Comparison of ENCODE assay signal across 8 mouse cellular contexts in the genomic region with DNA sequence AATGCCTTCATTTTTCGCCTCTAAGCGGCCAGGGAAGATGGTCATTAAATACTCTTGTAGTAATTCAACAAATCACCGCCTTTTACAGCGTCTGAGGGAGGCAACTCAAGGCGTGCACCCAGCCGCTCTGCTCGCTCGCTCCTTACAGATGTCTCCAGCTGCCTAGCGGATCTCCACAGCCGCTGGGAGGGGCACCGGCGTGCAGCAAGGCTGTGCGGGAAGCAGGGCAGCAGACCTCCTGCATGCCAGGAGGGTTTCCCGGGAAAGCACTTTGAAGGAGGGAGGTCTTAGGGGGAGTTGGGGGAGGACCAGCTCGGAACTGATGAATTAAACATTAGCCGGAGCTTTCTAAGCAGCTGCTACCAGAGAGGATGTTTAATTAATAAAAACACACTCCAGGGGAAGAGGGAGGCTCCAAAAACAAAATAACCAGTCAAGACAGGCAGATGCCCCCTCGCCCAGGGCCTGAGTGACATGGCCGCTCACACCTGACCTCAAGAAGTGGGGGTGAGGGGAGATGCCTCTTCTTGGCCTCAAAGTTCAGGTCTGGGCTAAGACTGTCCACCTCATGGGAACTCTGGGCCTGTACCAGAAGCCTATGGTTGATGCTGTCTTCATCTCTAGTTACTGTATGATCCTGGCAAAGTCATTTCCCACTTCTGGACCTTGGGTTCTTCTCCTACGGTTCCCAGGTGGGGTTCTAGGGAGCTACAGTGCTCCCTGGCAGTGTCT. TPM values are rescaled to one million over a fixed set of nuclear protein-coding genes. Genes with fewer than 3 reads are reported as not detected.
DNase-seq lines count a peak whose midpoint lies in the region; ATAC-seq lines count a peak whose summit lies in the region.

No protein-coding gene starts in this region.

- H3K27ac ChIP-seq in lung, embryonic 15.5 days: no peak overlapping the region

- 0 out of 2 replicates have a peak, but pooled peaks cover 5% of the 10 kb centered on the region for H3K27me3 ChIP-seq in lung, embryonic 15.5 days

- no peaks in the 10 kb centered on the region for H3K36me3 ChIP-seq in lung, embryonic 15.5 days

- H3K4me2 ChIP-seq in lung, embryonic 15.5 days: no peak overlapping the region

- H3K4me3 ChIP-seq in lung, embryonic 15.5 days: no peak overlapping the region

- H3K9me3 ChIP-seq in lung, embryonic 15.5 days: no peaks in the 10 kb centered on the region

- ATAC-seq in lung, embryonic 15.5 days (ENCODE audit: borderline replicate concordance, extremely low read depth, low FRiP score, low TSS enrichment): peak; percentile 58; the same call in 1 of the 2 replicates

- WGBS in lung, embryonic 15.5 days: 14% methylated on average over 19 of the region's 19 CpGs

- no peak overlapping the region for H3K9ac ChIP-seq in lung, embryonic 15.5 days

- no peaks in the 10 kb centered on the region for H3K4me1 ChIP-seq in lung, embryonic 15.5 days

- DNase-seq in lung, postnatal 36 days: no peak
- DNase-seq in heart, postnatal 4 days: peak; percentile 23
- DNase-seq in lung, postnatal 4 days: peak; percentile 45 to 83
- DNase-seq in telencephalon, adult 2 months (ENCODE audit: low read depth, low spot score): peak; percentile 22
- DNase-seq in gastrocnemius, adult 18-20 months (ENCODE audit: low spot score): no peak
- no peak for DNase-seq in adrenal gland, adult 8-10 months
- no peak for DNase-seq in thymus, postnatal 14 days

RNA-seq across cellular contexts. Expression of gene Disp3, which starts 39.7 kb away (rescaled TPM):
- polyA plus RNA-seq in lung, embryonic 15.5 days (2015; fragmentation: Nextera tagmentation; extraction: Ambion mirVana): 0.10 and 0.14 TPM in 2 replicates
- under 1 TPM; 0.14 to 0.19 TPM for total RNA-seq in heart, postnatal 4 days (2021)
- total RNA-seq in gastrocnemius, adult 18-20 months (2021): under 1 TPM in 1 of 2 experiments, not detected in 1; 0.14 TPM
- under 1 TPM; 0.42 to 0.68 (median 0.66) TPM for total RNA-seq in adrenal gland, adult 8-10 months (2022)

Comparison
In these comparisons a context has a peak if more than half of its experiments do, and no peak if none do; other contexts are left out.
1. DNase-seq: peak in heart, postnatal 4 days (single experiment), lung, postnatal 4 days (2 of 2) and telencephalon, adult 2 months (single experiment); none in lung, postnatal 36 days (single experiment), gastrocnemius, adult 18-20 months (single experiment), adrenal gland, adult 8-10 months (single experiment) and thymus, postnatal 14 days (single experiment).